Mouse (Mus musculus) forebrain, embryonic 10.5 days (tissue): ENCODE data around the gene Gse1. TPM values are rescaled to one million over a fixed set of nuclear protein-coding genes. Genes with fewer than 3 reads are reported as not detected.

Source experiments
- DNase-seq: peaks from one replicate; pipeline ENCODE4 v3.0.0-alpha.2; 2017; ENCODE audit warnings: low spot score; ENCODE audit errors: extremely low spot score
- H3K27ac ChIP-seq: fragments of 300-500 bp; sonication (generic); 2 replicates; pipeline ENCODE4 v1.5.1; 2016; ENCODE audit warnings: mild to moderate bottlenecking
- H3K27me3 ChIP-seq: fragments of 300-500 bp; sonication (generic); 2 replicates; pipeline ENCODE4 v1.6.1; 2016; ENCODE audit warnings: mild to moderate bottlenecking; ENCODE audit not compliant: poor library complexity, severe bottlenecking
- H3K36me3 ChIP-seq: fragments of 300-500 bp; sonication (generic); replicated peaks from 2 replicates; pipeline ENCODE4 v1.6.1; 2016; ENCODE audit warnings: mild to moderate bottlenecking, moderate library complexity
- H3K4me1 ChIP-seq: fragments of 300-500 bp; sonication (generic); 2 replicates; pipeline ENCODE4 v1.6.1; 2016
- H3K4me3 ChIP-seq: fragments of 300-500 bp; sonication (generic); 2 replicates; pipeline ENCODE4 v1.5.1; 2016; ENCODE audit warnings: mild to moderate bottlenecking, moderate library complexity
- H3K9me3 ChIP-seq: fragments of 300-500 bp; sonication (generic); 2 replicates; pipeline ENCODE4 v1.6.1; 2016; ENCODE audit warnings: mild to moderate bottlenecking, moderate library complexity
- WGBS: fragments of 180-500 bp; shearing (Covaris S2); methylation state at CpG from one replicate; pipeline ENCODE4 v1.1.7; 2016; 5-methylcytosine and 5-hydroxymethylcytosine counted together
- polyA plus RNA-seq: library from polyadenylated mRNA; unstranded; fragments of >200 nt; fragmentation: Nextera tagmentation; extraction: Ambion mirVana; gene quantifications from 2 replicates; pipeline ENCODE4 v1.2.1, GENCODE M21; 2016

Gene Gse1
- polyA plus RNA-seq, 1 experiment from 2014 or later: 12.0 TPM

GRCm38 (mm10) chr8:120581329-120581728 lies 353.1 kb downstream of the Gse1 start:
- Histone ChIP-seq H3K27me3 (no peaks in the 10 kb centered on the region), H3K4me1 (peaks cover 13% of the 10 kb centered on the region), H3K4me3 (no peak overlapping the region), H3K36me3 (peaks cover 95% of the 10 kb centered on the region), H3K27ac (no peak overlapping the region), H3K9me3 (no peaks in the 10 kb centered on the region)
- WGBS: 89% methylated on average over 12 of the region's 12 CpGs
- DNase-seq: no peak

GRCm38 (mm10) chr8:120581811-120582210 lies 353.6 kb downstream of the Gse1 start:
- Histone ChIP-seq H3K27ac (no peak overlapping the region), H3K4me3 (no peak overlapping the region), H3K36me3 (peaks cover 95% of the 10 kb centered on the region), H3K4me1 (peaks cover 11% of the 10 kb centered on the region), H3K27me3 (no peaks in the 10 kb centered on the region), H3K9me3 (no peaks in the 10 kb centered on the region)
- DNase-seq: no peak
- 92% methylated on average over 8 of the region's 8 CpGs for WGBS

- no peak overlapping the region for H3K4me3 ChIP-seq
- no peak for DNase-seq
- peaks cover 32% of the 10 kb centered on the region for H3K4me1 ChIP-seq
- no peak overlapping the region for H3K27ac ChIP-seq
- 94% methylated on average over 10 of the region's 10 CpGs for WGBS
- peaks cover 68% of the 10 kb centered on the region for H3K36me3 ChIP-seq
- H3K9me3 ChIP-seq: no peaks in the 10 kb centered on the region
- no peaks in the 10 kb centered on the region for H3K27me3 ChIP-seq
These were observed 357.3 kb downstream of the Gse1 start for GRCm38 (mm10) chr8:120585521-120585920.

- H3K9me3 ChIP-seq: no peaks in the 10 kb centered on the region
- H3K36me3 ChIP-seq: peaks cover 36% of the 10 kb centered on the region
- under 1% methylated on average over 67 of the region's 67 CpGs for WGBS
- H3K27me3 ChIP-seq: no peaks in the 10 kb centered on the region
- H3K4me1 ChIP-seq: peaks cover 45% of the 10 kb centered on the region
- peak within 1 kb of the TSS; percentile 77 for H3K4me3 ChIP-seq
- DNase-seq: peak; percentile 100
- H3K27ac ChIP-seq: peak within 1 kb of the TSS; percentile 91
These were observed 360.9 kb downstream of the Gse1 start, which contains the start of gene Gins2 for GRCm38 (mm10) chr8:120588908-120589771. Gene Gins2, minus strand, starts transcription at chr8:120589304.

GRCm38 (mm10) chr8:120589921-120590320 lies 361.7 kb downstream of the Gse1 start:
- DNase-seq: no peak
- H3K27me3 ChIP-seq: no peaks in the 10 kb centered on the region
- WGBS: 60% methylated on average over 2 of the region's 2 CpGs
- peak overlapping the region; percentile 57 for H3K27ac ChIP-seq
- peaks cover 28% of the 10 kb centered on the region for H3K36me3 ChIP-seq
- H3K9me3 ChIP-seq: no peaks in the 10 kb centered on the region
- peaks cover 45% of the 10 kb centered on the region for H3K4me1 ChIP-seq
- peak overlapping the region; percentile 77 for H3K4me3 ChIP-seq

GRCm38 (mm10) chr8:120591587-120592292 lies 363.5 kb downstream of the Gse1 start:
- H3K9me3 ChIP-seq: no peaks in the 10 kb centered on the region
- no peak overlapping the region for H3K27ac ChIP-seq
- DNase-seq: no peak
- no peak overlapping the region for H3K4me3 ChIP-seq
- peaks cover 10% of the 10 kb centered on the region for H3K36me3 ChIP-seq
- WGBS: 88% methylated on average over 10 of the region's 10 CpGs
- H3K4me1 ChIP-seq: peaks cover 45% of the 10 kb centered on the region
- peaks cover 6% of the 10 kb centered on the region for H3K27me3 ChIP-seq

GRCm38 (mm10) chr8:120594571-120594970 lies 366.3 kb downstream of the Gse1 start:
- Histone ChIP-seq H3K9me3 (no peaks in the 10 kb centered on the region), H3K4me1 (peaks cover 32% of the 10 kb centered on the region), H3K27me3 (peaks cover 28% of the 10 kb centered on the region), H3K36me3 (no peaks in the 10 kb centered on the region), H3K4me3 (no peak overlapping the region), H3K27ac (no peak overlapping the region)
- 89% methylated on average over 5 of the region's 5 CpGs for WGBS
- no peak for DNase-seq

GRCm38 (mm10) chr8:120595963-120596362 lies 367.7 kb downstream of the Gse1 start:
- Histone ChIP-seq H3K27me3 (peaks cover 28% of the 10 kb centered on the region), H3K27ac (no peak overlapping the region), H3K9me3 (no peaks in the 10 kb centered on the region), H3K4me1 (peaks cover 25% of the 10 kb centered on the region), H3K4me3 (no peak overlapping the region), H3K36me3 (no peaks in the 10 kb centered on the region)
- peak; percentile 76 for DNase-seq
- WGBS: 9% methylated on average over 5 of the region's 5 CpGs

GRCm38 (mm10) chr8:120598579-120598978 lies 370.3 kb downstream of the Gse1 start:
- H3K27ac ChIP-seq: peak overlapping the region; percentile 44; the same call in 1 of the 2 replicates
- H3K9me3 ChIP-seq: peaks cover 6% of the 10 kb centered on the region; the same call in 1 of the 2 replicates
- H3K4me1 ChIP-seq: peaks cover 26% of the 10 kb centered on the region
- 33% methylated on average over 24 of the region's 24 CpGs for WGBS
- no peak for DNase-seq
- H3K4me3 ChIP-seq: peak overlapping the region; percentile 19; the same call in 1 of the 2 replicates
- no peaks in the 10 kb centered on the region for H3K36me3 ChIP-seq
- H3K27me3 ChIP-seq: peaks cover 28% of the 10 kb centered on the region

GRCm38 (mm10) chr8:120599504-120599903 lies 371.2 kb downstream of the Gse1 start:
- Histone ChIP-seq H3K27ac (no peak overlapping the region), H3K9me3 (peaks cover 6% of the 10 kb centered on the region; the same call in 1 of the 2 replicates), H3K4me1 (peaks cover 26% of the 10 kb centered on the region), H3K36me3 (no peaks in the 10 kb centered on the region), H3K27me3 (peaks cover 28% of the 10 kb centered on the region), H3K4me3 (no peak overlapping the region)
- WGBS: 55% methylated on average over 7 of the region's 7 CpGs
- DNase-seq: peak; percentile 58

- Histone ChIP-seq H3K9me3 (peaks cover 6% of the 10 kb centered on the region; the same call in 1 of the 2 replicates), H3K27ac (peak overlapping the region; percentile 32), H3K27me3 (peaks cover 18% of the 10 kb centered on the region), H3K4me1 (peaks cover 28% of the 10 kb centered on the region), H3K36me3 (no peaks in the 10 kb centered on the region), H3K4me3 (no peak overlapping the region)
- DNase-seq: no peak
- 42% methylated on average over 6 of the region's 6 CpGs for WGBS
These were observed 374.4 kb downstream of the Gse1 start for GRCm38 (mm10) chr8:120602672-120603071.

GRCm38 (mm10) chr8:120607460-120607859 lies 379.2 kb downstream of the Gse1 start:
- no peak for DNase-seq
- no peaks in the 10 kb centered on the region for H3K36me3 ChIP-seq
- no peak overlapping the region for H3K27ac ChIP-seq
- H3K9me3 ChIP-seq: no peaks in the 10 kb centered on the region
- peaks cover 29% of the 10 kb centered on the region for H3K27me3 ChIP-seq
- WGBS: 87% methylated on average over 9 of the region's 9 CpGs
- no peak overlapping the region for H3K4me3 ChIP-seq
- H3K4me1 ChIP-seq: peaks cover 12% of the 10 kb centered on the region

GRCm38 (mm10) chr8:120607885-120608284 lies 379.6 kb downstream of the Gse1 start:
- no peak overlapping the region for H3K27ac ChIP-seq
- WGBS: 18% methylated on average over 7 of the region's 7 CpGs
- no peaks in the 10 kb centered on the region for H3K36me3 ChIP-seq
- H3K9me3 ChIP-seq: no peaks in the 10 kb centered on the region
- H3K4me1 ChIP-seq: peaks cover 8% of the 10 kb centered on the region
- peak; percentile 68 for DNase-seq
- no peak overlapping the region for H3K4me3 ChIP-seq
- H3K27me3 ChIP-seq: peaks cover 29% of the 10 kb centered on the region
